8 mouse cellular contexts compared by ENCODE assay signal in the genomic region with DNA sequence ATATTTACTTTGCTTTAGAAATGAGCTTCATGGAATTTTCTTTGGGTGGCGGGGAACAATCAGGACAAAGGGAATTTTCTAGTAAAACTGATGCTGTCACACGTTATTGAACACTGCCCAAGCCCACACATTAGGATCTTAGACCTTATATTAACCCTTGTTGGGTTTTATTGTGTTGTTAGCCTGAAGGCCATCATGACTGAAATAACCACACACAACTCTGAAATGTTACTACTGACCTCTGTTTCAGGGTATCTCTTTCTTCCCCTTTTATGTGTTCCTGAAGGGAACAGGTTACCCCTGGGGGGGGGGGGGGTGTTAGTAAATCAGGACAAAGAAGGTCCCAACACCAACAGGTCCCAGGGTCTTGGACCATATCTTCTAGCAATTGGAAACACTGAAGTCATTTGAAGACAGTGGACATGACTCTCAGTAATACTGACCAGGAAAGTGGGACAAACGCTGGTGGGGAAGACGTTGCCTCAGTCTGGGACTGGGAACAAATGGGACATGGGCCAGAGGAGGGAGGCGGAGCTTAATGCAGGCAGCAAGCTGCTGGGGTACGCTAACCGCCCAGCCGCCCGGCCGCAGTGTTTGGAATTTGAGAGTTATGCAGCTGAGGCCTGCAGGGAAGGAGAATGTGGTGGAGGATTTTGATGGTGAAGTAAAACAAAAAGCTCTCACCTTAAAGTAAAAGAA.
DNase-seq lines count a peak whose midpoint lies in the region; ATAC-seq lines count a peak whose summit lies in the region.

No protein-coding gene starts in this region.

- H3K4me2 ChIP-seq in forebrain, embryonic 11.5 days (ENCODE audit: low read depth, low read length, severe bottlenecking), result no peak overlapping the region
- H3K4me2 ChIP-seq in intestine, embryonic 15.5 days (replicated peaks), result peak overlapping the region; percentile 39; the same call in 1 of the 2 replicates
- no peak overlapping the region; the same call in 1 of the 2 replicates for H3K4me2 ChIP-seq in midbrain, embryonic 11.5 days

- no peak overlapping the region for H3K9ac ChIP-seq in forebrain, embryonic 11.5 days (ENCODE audit: low read length)
- no peak overlapping the region for H3K9ac ChIP-seq in intestine, embryonic 15.5 days
- no peak overlapping the region for H3K9ac ChIP-seq in midbrain, embryonic 11.5 days (ENCODE audit: low read length)

- 0 out of 2 replicates have a peak overlapping the region, but pooled peaks have one; percentile 63 for H3K27ac ChIP-seq in forebrain, embryonic 11.5 days (ENCODE audit: low read depth, low read length)
- H3K27ac ChIP-seq in intestine, embryonic 15.5 days, result peak overlapping the region; percentile 58
- H3K27ac ChIP-seq in midbrain, embryonic 11.5 days (ENCODE audit: low read depth, low read length), result no peak overlapping the region

- H3K4me1 ChIP-seq in forebrain, embryonic 11.5 days (replicated peaks; ENCODE audit: control insufficient read depth, insufficient read depth, low read length), result peaks cover 2% of the 10 kb centered on the region; the same call in 1 of the 2 replicates
- H3K4me1 ChIP-seq in intestine, embryonic 15.5 days (replicated peaks), result peaks cover 36% of the 10 kb centered on the region
- H3K4me1 ChIP-seq in midbrain, embryonic 11.5 days (ENCODE audit: control insufficient read depth, insufficient read depth, low read length), result peaks cover 7% of the 10 kb centered on the region

- no peaks in the 10 kb centered on the region for H3K36me3 ChIP-seq in forebrain, embryonic 11.5 days (ENCODE audit: control insufficient read depth, insufficient read depth, low read length)
- 0 out of 2 replicates have a peak, but pooled peaks cover 6% of the 10 kb centered on the region for H3K36me3 ChIP-seq in intestine, embryonic 15.5 days
- H3K36me3 ChIP-seq in midbrain, embryonic 11.5 days (ENCODE audit: control insufficient read depth, insufficient read depth, low read length), result no peaks in the 10 kb centered on the region

- WGBS in forebrain, embryonic 11.5 days, result 75% methylated on average over 10 of the region's 10 CpGs
- 74% methylated on average over 10 of the region's 10 CpGs for WGBS in intestine, embryonic 15.5 days
- 71% methylated on average over 10 of the region's 10 CpGs for WGBS in midbrain, embryonic 11.5 days

- no peaks in the 10 kb centered on the region; the same call in 1 of the 2 replicates for H3K27me3 ChIP-seq in forebrain, embryonic 11.5 days (ENCODE audit: control insufficient read depth, insufficient read depth, low read length)
- H3K27me3 ChIP-seq in intestine, embryonic 15.5 days (replicated peaks), result no peaks in the 10 kb centered on the region
- 0 out of 2 replicates have a peak, but pooled peaks cover 3% of the 10 kb centered on the region for H3K27me3 ChIP-seq in midbrain, embryonic 11.5 days (ENCODE audit: control insufficient read depth, insufficient read depth, low read length)

- H3K4me3 ChIP-seq in forebrain, embryonic 11.5 days (ENCODE audit: low read depth, low read length), result no peak overlapping the region
- H3K4me3 ChIP-seq in intestine, embryonic 15.5 days (replicated peaks), result no peak overlapping the region
- H3K4me3 ChIP-seq in midbrain, embryonic 11.5 days (ENCODE audit: low read depth, low read length), result no peak overlapping the region

- no peaks in the 10 kb centered on the region for H3K9me3 ChIP-seq in forebrain, embryonic 11.5 days (ENCODE audit: control insufficient read depth, low read length)
- no peaks in the 10 kb centered on the region for H3K9me3 ChIP-seq in intestine, embryonic 15.5 days
- H3K9me3 ChIP-seq in midbrain, embryonic 11.5 days (ENCODE audit: control insufficient read depth, low read length), result no peaks in the 10 kb centered on the region

- peak; percentile 16 for ATAC-seq in forebrain, embryonic 11.5 days (replicated peaks; ENCODE audit: low FRiP score)
- no peak for ATAC-seq in intestine, embryonic 15.5 days
- ATAC-seq in midbrain, embryonic 11.5 days (ENCODE audit: low FRiP score), result peak; percentile 54
- ATAC-seq in monocyte, adult 5-6 weeks (replicated peaks; ENCODE audit: insufficient number of reproducible peaks, low FRiP score, low TSS enrichment, poor library complexity, severe bottlenecking), result no peak

- peak; percentile 55 for DNase-seq in kidney, adult 11 months
- DNase-seq in kidney, adult 18-20 months, result no peak
- no peak for DNase-seq in forebrain, embryonic 11.5 days (ENCODE audit: low spot score)
- peak; percentile 84 for DNase-seq in midbrain, embryonic 11.5 days (ENCODE audit: low spot score, missing footprints)
- DNase-seq in left cerebral cortex, adult 8-10 months (ENCODE audit: low spot score in 2 of 2), result no peak
- no peak for DNase-seq in gastrocnemius, adult 18-20 months (ENCODE audit: low spot score)

Comparison
In these comparisons a context has a peak if more than half of its experiments do, and no peak if none do; other contexts are left out.
1. DNase-seq: peak in kidney, adult 11 months (single experiment) and midbrain, embryonic 11.5 days (single experiment); none in kidney, adult 18-20 months (single experiment), forebrain, embryonic 11.5 days (single experiment), left cerebral cortex, adult 8-10 months (0 of 2) and gastrocnemius, adult 18-20 months (single experiment).
2. ATAC-seq: peak in forebrain, embryonic 11.5 days (single experiment) and midbrain, embryonic 11.5 days (single experiment); none in intestine, embryonic 15.5 days (single experiment) and monocyte, adult 5-6 weeks (single experiment).